Mouse (Mus musculus) neural tube, embryonic 15.5 days (tissue): ENCODE results near the gene Fnip2. TPM values are rescaled to one million over a fixed set of nuclear protein-coding genes. Genes with fewer than 3 reads are reported as not detected.
"Not testable (repeated sequence)": the region's sequence is repeated elsewhere in the genome, so short reads cannot be mapped to it uniquely, and the experiment has no call there.

Source experiments
- ATAC-seq: fragments of 200-750 bp; cut with Nextera tagmentation; 2 replicates; pipeline ENCODE4 v1.8.0; 2017; ENCODE audit warnings: mild to moderate bottlenecking, moderate TSS enrichment, moderate library complexity; ENCODE audit not compliant: low FRiP score
- H3K27ac ChIP-seq: fragments of 300-500 bp; sonication (generic); replicated peaks from 2 replicates; pipeline ENCODE4 v1.5.1; 2015; ENCODE audit warnings: mild to moderate bottlenecking, inconsistent platforms
- H3K27me3 ChIP-seq: fragments of 300-500 bp; sonication (generic); replicated peaks from 2 replicates; pipeline ENCODE4 v1.6.1; 2015; ENCODE audit warnings: inconsistent platforms
- H3K36me3 ChIP-seq: fragments of 300-500 bp; sonication (generic); 2 replicates; pipeline ENCODE4 v1.6.1; 2015; ENCODE audit warnings: inconsistent platforms
- H3K4me1 ChIP-seq: fragments of 300-500 bp; sonication (generic); 2 replicates; pipeline ENCODE4 v1.6.1; 2015; ENCODE audit warnings: inconsistent platforms
- H3K4me2 ChIP-seq: fragments of 300-500 bp; sonication (generic); 2 replicates; pipeline ENCODE4 v1.6.1; 2015; ENCODE audit warnings: inconsistent platforms, mild to moderate bottlenecking, moderate library complexity
- H3K4me3 ChIP-seq: fragments of 300-500 bp; sonication (generic); replicated peaks from 2 replicates; pipeline ENCODE4 v1.5.1; 2015; ENCODE audit warnings: mild to moderate bottlenecking, inconsistent platforms
- H3K9ac ChIP-seq: fragments of 300-500 bp; sonication (generic); replicated peaks from 2 replicates; pipeline ENCODE4 v1.6.1; 2015; ENCODE audit warnings: mild to moderate bottlenecking, inconsistent platforms
- H3K9me3 ChIP-seq: fragments of 300-500 bp; sonication (generic); replicated peaks from 2 replicates; pipeline ENCODE4 v1.6.1; 2016; ENCODE audit warnings: inconsistent platforms
- whole genome bisulfite sequencing: fragments of 180-500 bp; shearing (Covaris S2); methylation state at CpG from one replicate; pipeline ENCODE4 v1.1.7; 2015; ENCODE audit warnings: mixed read lengths; 5-methylcytosine and 5-hydroxymethylcytosine counted together
- polyA plus RNA-seq: library from polyadenylated mRNA; unstranded; fragments of >200 nt; fragmentation: Nextera tagmentation; extraction: Ambion mirVana; gene quantifications from 2 replicates; pipeline ENCODE4 v1.2.1, GENCODE M21; 2015

Fnip2 gene
- polyA plus RNA-seq, 1 experiment from 2014 or later: 7.3 TPM

- H3K27me3 ChIP-seq: no peaks in the 10 kb centered on the region
- no peak overlapping the region for H3K4me3 ChIP-seq
- H3K27ac ChIP-seq: peak overlapping the region; percentile 39; the same call in 1 of the 2 replicates
- H3K36me3 ChIP-seq: no peaks in the 10 kb centered on the region
- ATAC-seq: peak; percentile 17; the same call in 1 of the 2 replicates
- WGBS: 17% methylated on average over 3 of the region's 3 CpGs
- no peak overlapping the region for H3K9ac ChIP-seq
- H3K4me1 ChIP-seq: peaks cover 4% of the 10 kb centered on the region; the same call in 1 of the 2 replicates
- H3K4me2 ChIP-seq: no peak overlapping the region
- H3K9me3 ChIP-seq: no peaks in the 10 kb centered on the region
Measured at GRCm38 (mm10) chr3:79576468-79576816, 8.8 kb upstream of the Fnip2 start.

- WGBS: 20% methylated on average over 10 of the region's 10 CpGs
- Histone ChIP-seq H3K27ac (peak overlapping the region; percentile 39; the same call in 1 of the 2 replicates), H3K4me1 (peaks cover 4% of the 10 kb centered on the region; the same call in 1 of the 2 replicates), H3K4me2 (no peak overlapping the region), H3K9me3 (no peaks in the 10 kb centered on the region), H3K36me3 (no peaks in the 10 kb centered on the region), H3K9ac (no peak overlapping the region), H3K4me3 (no peak overlapping the region), H3K27me3 (no peaks in the 10 kb centered on the region)
- peak; percentile 32 for ATAC-seq
Measured at GRCm38 (mm10) chr3:79575576-79576467, 8.2 kb upstream of the Fnip2 start.

- Histone ChIP-seq H3K27me3 (no peaks in the 10 kb centered on the region), H3K4me1 (peaks cover 4% of the 10 kb centered on the region; the same call in 1 of the 2 replicates), H3K4me2 (no peak overlapping the region), H3K9ac (no peak overlapping the region), H3K36me3 (no peaks in the 10 kb centered on the region), H3K4me3 (no peak overlapping the region), H3K27ac (no peak overlapping the region), H3K9me3 (no peaks in the 10 kb centered on the region)
- WGBS: 87% methylated on average over 3 of the region's 3 CpGs
- no peak for ATAC-seq
Measured at GRCm38 (mm10) chr3:79574336-79574735, 6.7 kb upstream of the Fnip2 start.

GRCm38 (mm10) chr3:79573376-79573775 lies 5.8 kb upstream of the Fnip2 start:
- not testable (repeated sequence) for H3K4me3 ChIP-seq, H3K9me3 ChIP-seq, H3K9ac ChIP-seq, H3K27ac ChIP-seq, H3K4me2 ChIP-seq, H3K4me1 ChIP-seq, ATAC-seq, H3K36me3 ChIP-seq, H3K27me3 ChIP-seq
- 96% methylated on average over 5 of the region's 5 CpGs for WGBS

GRCm38 (mm10) chr3:79572399-79572798 lies 4.8 kb upstream of the Fnip2 start:
- H3K27me3 ChIP-seq: no peaks in the 10 kb centered on the region
- ATAC-seq: no peak
- H3K9ac ChIP-seq: no peak overlapping the region
- no peaks in the 10 kb centered on the region for H3K9me3 ChIP-seq
- peaks cover 12% of the 10 kb centered on the region for H3K4me1 ChIP-seq
- H3K27ac ChIP-seq: no peak overlapping the region
- H3K36me3 ChIP-seq: no peaks in the 10 kb centered on the region
- no peak overlapping the region for H3K4me3 ChIP-seq
- 68% methylated on average over 3 of the region's 3 CpGs for WGBS
- no peak overlapping the region for H3K4me2 ChIP-seq

GRCm38 (mm10) chr3:79569351-79569681 lies 1.7 kb upstream of the Fnip2 start:
- H3K9me3 ChIP-seq: no peaks in the 10 kb centered on the region
- peaks cover 30% of the 10 kb centered on the region for H3K4me1 ChIP-seq
- H3K27ac ChIP-seq: no peak overlapping the region
- H3K9ac ChIP-seq: no peak overlapping the region
- WGBS: 85% methylated on average over 3 of the region's 3 CpGs
- no peak overlapping the region for H3K4me3 ChIP-seq
- no peaks in the 10 kb centered on the region for H3K27me3 ChIP-seq
- H3K4me2 ChIP-seq: no peak overlapping the region
- ATAC-seq: no peak
- H3K36me3 ChIP-seq: no peaks in the 10 kb centered on the region

GRCm38 (mm10) chr3:79568629-79569350 lies 1.2 kb upstream of the Fnip2 start:
- Histone ChIP-seq H3K4me3 (peak overlapping the region; percentile 65), H3K27me3 (no peaks in the 10 kb centered on the region), H3K9ac (no peak overlapping the region), H3K27ac (peak overlapping the region; percentile 81; the same call in 1 of the 2 replicates), H3K4me2 (peak overlapping the region; percentile 89), H3K4me1 (peaks cover 30% of the 10 kb centered on the region), H3K36me3 (no peaks in the 10 kb centered on the region), H3K9me3 (no peaks in the 10 kb centered on the region)
- ATAC-seq: no peak
- 80% methylated on average over 16 of the region's 16 CpGs for WGBS

- Histone ChIP-seq H3K4me1 (peaks cover 35% of the 10 kb centered on the region), H3K27ac (peak overlapping the region; percentile 81), H3K9ac (peak overlapping the region; percentile 69), H3K27me3 (no peaks in the 10 kb centered on the region), H3K4me3 (peak overlapping the region; percentile 65), H3K9me3 (no peaks in the 10 kb centered on the region), H3K36me3 (no peaks in the 10 kb centered on the region), H3K4me2 (peak overlapping the region; percentile 89)
- 2% methylated on average over 56 of the region's 60 CpGs for WGBS
- peak; percentile 54 for ATAC-seq
Measured at GRCm38 (mm10) chr3:79566716-79567691, 592 bp downstream of the Fnip2 start.

- Histone ChIP-seq H3K9me3 (no peaks in the 10 kb centered on the region), H3K4me2 (no peak overlapping the region), H3K4me1 (peaks cover 35% of the 10 kb centered on the region), H3K9ac (no peak overlapping the region), H3K36me3 (no peaks in the 10 kb centered on the region), H3K27ac (no peak overlapping the region), H3K4me3 (no peak overlapping the region), H3K27me3 (no peaks in the 10 kb centered on the region)
- ATAC-seq: no peak
- 86% methylated on average over 10 of the region's 10 CpGs for WGBS
Measured at GRCm38 (mm10) chr3:79564875-79565606, 2.6 kb downstream of the Fnip2 start.

- Histone ChIP-seq H3K27me3 (no peaks in the 10 kb centered on the region), H3K36me3 (no peaks in the 10 kb centered on the region), H3K4me1 (peaks cover 31% of the 10 kb centered on the region), H3K4me3 (no peak overlapping the region), H3K27ac (no peak overlapping the region), H3K4me2 (no peak overlapping the region), H3K9ac (no peak overlapping the region), H3K9me3 (no peaks in the 10 kb centered on the region)
- no peak for ATAC-seq
- 82% methylated on average over 2 of the region's 2 CpGs for WGBS
Measured at GRCm38 (mm10) chr3:79563511-79563910, 4.1 kb downstream of the Fnip2 start.
